Comparison of ENCODE assay signal across 25 mouse cellular contexts in genomic region chr1:82837579-82837978, GRCm38 (mm10). TPM values are rescaled to one million over a fixed set of nuclear protein-coding genes. Genes with fewer than 3 reads are reported as not detected.
DNase-seq lines count a peak whose midpoint lies in the region; ATAC-seq lines count a peak whose summit lies in the region.
"Had no signal": no experiment of that assay in that cellular context is flagged by ENCODE, and none has a peak within 500 bp of the region (broad histone marks: within the 10 kb centered on the region; RNA-seq: fewer than 3 reads in every experiment).

No protein-coding gene starts in this region.

- H3K4me1 ChIP-seq in liver, embryonic 11.5 days (replicated peaks; ENCODE audit: control insufficient read depth, insufficient read depth, low read length): peaks cover 45% of the 10 kb centered on the region
- H3K4me1 ChIP-seq in liver, embryonic 13.5 days (replicated peaks): peaks cover 87% of the 10 kb centered on the region
- peaks cover 74% of the 10 kb centered on the region for H3K4me1 ChIP-seq in liver, embryonic 16.5 days (ENCODE audit: control insufficient read depth, low read depth, low read length)

- H3K4me2 ChIP-seq in liver, embryonic 11.5 days: no peak overlapping the region
- H3K4me2 ChIP-seq in liver, embryonic 13.5 days: peak overlapping the region; percentile 59
- H3K4me2 ChIP-seq in liver, embryonic 16.5 days (ENCODE audit: low read depth, low read length): no peak overlapping the region; the same call in 1 of the 2 replicates
- H3K4me2 ChIP-seq: embryonic facial prominence, embryonic 13.5 days; heart, embryonic 11.5 days; hindbrain, embryonic 12.5 days had no signal

- H3K27me3 ChIP-seq in liver, embryonic 11.5 days (replicated peaks; ENCODE audit: control insufficient read depth, insufficient read depth, low read length): no peaks in the 10 kb centered on the region
- H3K27me3 ChIP-seq in liver, embryonic 13.5 days: no peaks in the 10 kb centered on the region
- H3K27me3 ChIP-seq in liver, embryonic 16.5 days (ENCODE audit: control insufficient read depth, insufficient read depth, low read depth, low read length): no peaks in the 10 kb centered on the region
- H3K27me3 ChIP-seq: embryonic facial prominence, embryonic 13.5 days; hindbrain, embryonic 12.5 days had no signal

- H3K27ac ChIP-seq in liver, embryonic 11.5 days (ENCODE audit: low read depth, low read length): peak overlapping the region; percentile 63
- peak overlapping the region; percentile 97 for H3K27ac ChIP-seq in liver, embryonic 13.5 days
- peak overlapping the region; percentile 98 for H3K27ac ChIP-seq in liver, embryonic 16.5 days (ENCODE audit: low read length)
- H3K27ac ChIP-seq: embryonic facial prominence, embryonic 10.5 days; embryonic facial prominence, embryonic 13.5 days; hindbrain, embryonic 12.5 days had no signal

- ATAC-seq in liver, embryonic 11.5 days (replicated peaks; ENCODE audit: low FRiP score): no peak
- no peak for ATAC-seq in liver, embryonic 13.5 days (ENCODE audit: low read depth)
- ATAC-seq in liver, embryonic 16.5 days (ENCODE audit: low read depth): no peak
- ATAC-seq: activated CD4-positive, CD25-positive, alpha-beta regulatory T cell, adult 4 months; CD4-positive, CD25-positive, alpha-beta regulatory T cell, adult 4 months; forebrain, embryonic 14.5 days; forebrain, postnatal 0 days; hindbrain, embryonic 16.5 days; inflammation-experienced regulatory T-cells, adult 6 months had no signal

- no peaks in the 10 kb centered on the region for H3K9me3 ChIP-seq in liver, embryonic 11.5 days (ENCODE audit: control insufficient read depth, low read length)
- no peaks in the 10 kb centered on the region for H3K9me3 ChIP-seq in liver, embryonic 13.5 days (replicated peaks)
- no peaks in the 10 kb centered on the region for H3K9me3 ChIP-seq in liver, embryonic 16.5 days (replicated peaks; ENCODE audit: control insufficient read depth, low read length)
- H3K9me3 ChIP-seq: embryonic facial prominence, embryonic 10.5 days; embryonic facial prominence, embryonic 13.5 days; hindbrain, embryonic 12.5 days had no signal

- H3K9ac ChIP-seq in liver, embryonic 11.5 days (ENCODE audit: low read depth, low read length): no peak overlapping the region
- peak overlapping the region; percentile 99 for H3K9ac ChIP-seq in liver, embryonic 13.5 days
- H3K9ac ChIP-seq in liver, embryonic 16.5 days (ENCODE audit: low read depth, low read length): peak overlapping the region; percentile 42
- H3K9ac ChIP-seq: embryonic facial prominence, embryonic 13.5 days; forebrain, postnatal 0 days; hindbrain, embryonic 12.5 days had no signal

- 63% methylated on average over 6 of the region's 6 CpGs for WGBS in liver, embryonic 11.5 days
- WGBS in liver, embryonic 13.5 days (ENCODE audit: insufficient replicate concordance): 62% methylated on average over 6 of the region's 6 CpGs
- WGBS in liver, embryonic 16.5 days (ENCODE audit: insufficient replicate concordance): 62% methylated on average over 6 of the region's 6 CpGs

- no peak overlapping the region for H3K4me3 ChIP-seq in liver, embryonic 11.5 days (ENCODE audit: low read depth, low read length)
- no peak overlapping the region for H3K4me3 ChIP-seq in liver, embryonic 13.5 days (replicated peaks)
- H3K4me3 ChIP-seq in liver, embryonic 16.5 days (ENCODE audit: low read depth, low read length): no peak overlapping the region
- H3K4me3 ChIP-seq: embryonic facial prominence, embryonic 10.5 days; embryonic facial prominence, embryonic 13.5 days; hindbrain, embryonic 12.5 days had no signal

- no peaks in the 10 kb centered on the region; the same call in 1 of the 2 replicates for H3K36me3 ChIP-seq in liver, embryonic 11.5 days (ENCODE audit: control insufficient read depth, insufficient read depth, low read length)
- H3K36me3 ChIP-seq in liver, embryonic 13.5 days: peaks cover 11% of the 10 kb centered on the region
- H3K36me3 ChIP-seq in liver, embryonic 16.5 days (ENCODE audit: control insufficient read depth, insufficient read depth): peaks cover 5% of the 10 kb centered on the region; the same call in 1 of the 2 replicates
- H3K36me3 ChIP-seq: embryonic facial prominence, embryonic 13.5 days; hindbrain, embryonic 12.5 days had no signal

- peak; percentile 28 for DNase-seq in liver, embryonic 11.5 days (ENCODE audit: low spot score)
- no peak for DNase-seq in liver
- peak; percentile 37 for DNase-seq in induced T-regulatory cell, adult 2 months (ENCODE audit: low read depth)
- DNase-seq in liver, embryonic 13.5 days: no peak
- DNase-seq in cerebellum, postnatal 4 days (ENCODE audit: low spot score in 2 of 2): no peak
- DNase-seq in frontal cortex, postnatal 10 days (ENCODE audit: low spot score in 2 of 2): no peak
- no peak for DNase-seq in embryo, embryonic 10 days (ENCODE audit: low spot score)
- DNase-seq: adrenal gland, adult 8-10 months; adrenal gland, postnatal 25 days; cerebellum, adult 18-20 months; cerebellum, adult 9-10 months; cerebellum, postnatal 14 days; embryo, embryonic 11 days; forebrain, postnatal 0 days; gastrocnemius, postnatal 25 days had no signal

RNA-seq across cellular contexts. Expression of gene Agfg1, which starts 1.7 kb away (rescaled TPM):
- polyA plus RNA-seq in liver, embryonic 11.5 days (2014; fragmentation: Nextera tagmentation; extraction: Ambion mirVana): 47.6 and 58.7 TPM in 2 replicates
- polyA plus RNA-seq in liver, embryonic 13.5 days (2015; fragmentation: Nextera tagmentation; extraction: Ambion mirVana): 47.2 and 53.9 TPM in 2 replicates
- polyA plus RNA-seq in liver, embryonic 16.5 days (2015; fragmentation: Nextera tagmentation; extraction: Ambion mirVana): 39.0 and 44.7 TPM in 2 replicates

Comparison
In these comparisons a context has a peak if more than half of its experiments do, and no peak if none do; other contexts are left out.
1. DNase-seq: peak in liver, embryonic 11.5 days (single experiment) and induced T-regulatory cell, adult 2 months (single experiment); none in liver (single experiment), liver, embryonic 13.5 days (single experiment), cerebellum, postnatal 4 days (0 of 2), frontal cortex, postnatal 10 days (0 of 2) and embryo, embryonic 10 days (single experiment).
2. Peak in every context shown above with its lines, with median percentiles within 50 percentile points of each other: H3K27ac ChIP-seq.